Mouse (Mus musculus) ES-Bruce4 (cell line): Measurements from ENCODE around the gene Cacna1b. TPM values are rescaled to one million over a fixed set of nuclear protein-coding genes. Genes with fewer than 3 reads are reported as not detected.
A peak's percentile ranks its signal among the peaks of the same experiment; 100 is the strongest.

Experiments used
- H3K27ac ChIP-seq: 2 replicates; pipeline ENCODE4 v1.5.1; 2012; ENCODE audit warnings: low read length, inconsistent platforms; ENCODE audit not compliant: insufficient read depth
- H3K27me3 ChIP-seq: 2 replicates; pipeline ENCODE4 v1.6.1; 2012; ENCODE audit warnings: mild to moderate bottlenecking, low read length, inconsistent platforms; ENCODE audit not compliant: control insufficient read depth, poor library complexity, insufficient read depth, severe bottlenecking
- H3K36me3 ChIP-seq: 2 replicates; pipeline ENCODE4 v1.6.1; 2012; ENCODE audit warnings: inconsistent platforms, mild to moderate bottlenecking, low read length, moderate library complexity; ENCODE audit not compliant: control insufficient read depth, poor library complexity, insufficient read depth, severe bottlenecking
- H3K4me1 ChIP-seq: one replicate; pipeline ENCODE4 v1.8.1; 2011; ENCODE audit warnings: low read length; ENCODE audit not compliant: control insufficient read depth, insufficient read depth
- H3K4me3 ChIP-seq: 2 replicates; pipeline ENCODE4 v1.5.1; 2011; ENCODE audit warnings: low read depth, mild to moderate bottlenecking, low read length
- H3K9ac ChIP-seq: 2 replicates; pipeline ENCODE4 v1.6.1; 2012; ENCODE audit warnings: low read depth, mild to moderate bottlenecking, inconsistent platforms; ENCODE audit not compliant: poor library complexity, severe bottlenecking
- H3K9me3 ChIP-seq: replicated peaks from 2 replicates; pipeline ENCODE4 v1.6.1; 2012; ENCODE audit warnings: mild to moderate bottlenecking, low read length, inconsistent platforms; ENCODE audit not compliant: control insufficient read depth, poor library complexity, insufficient read depth, severe bottlenecking
- CTCF ChIP-seq: IDR thresholded peaks from one replicate; pipeline ENCODE4 v1.8.1; 2011; ENCODE audit warnings: low read depth, low read length
- EP300 ChIP-seq: IDR thresholded peaks from 2 replicates; pipeline ENCODE4 v1.6.1; 2011; ENCODE audit warnings: low read depth, low read length; ENCODE audit not compliant: insufficient read depth
- POLR2A ChIP-seq: IDR thresholded peaks from one replicate; pipeline ENCODE4 v1.8.1; 2011; ENCODE audit warnings: low read length; ENCODE audit not compliant: insufficient read depth
- polyA plus RNA-seq: library from polyadenylated mRNA; stranded (reverse); fragments of >200 nt; gene quantifications from 2 replicates; pipeline ENCODE4 v1.2.4, GENCODE M21; 2011; ENCODE audit warnings: low read depth; ENCODE audit not compliant: missing spikeins, insufficient read depth, insufficient read length

The Cacna1b gene
- polyA plus RNA-seq, 1 experiment, result 8.9 TPM

DNA sequence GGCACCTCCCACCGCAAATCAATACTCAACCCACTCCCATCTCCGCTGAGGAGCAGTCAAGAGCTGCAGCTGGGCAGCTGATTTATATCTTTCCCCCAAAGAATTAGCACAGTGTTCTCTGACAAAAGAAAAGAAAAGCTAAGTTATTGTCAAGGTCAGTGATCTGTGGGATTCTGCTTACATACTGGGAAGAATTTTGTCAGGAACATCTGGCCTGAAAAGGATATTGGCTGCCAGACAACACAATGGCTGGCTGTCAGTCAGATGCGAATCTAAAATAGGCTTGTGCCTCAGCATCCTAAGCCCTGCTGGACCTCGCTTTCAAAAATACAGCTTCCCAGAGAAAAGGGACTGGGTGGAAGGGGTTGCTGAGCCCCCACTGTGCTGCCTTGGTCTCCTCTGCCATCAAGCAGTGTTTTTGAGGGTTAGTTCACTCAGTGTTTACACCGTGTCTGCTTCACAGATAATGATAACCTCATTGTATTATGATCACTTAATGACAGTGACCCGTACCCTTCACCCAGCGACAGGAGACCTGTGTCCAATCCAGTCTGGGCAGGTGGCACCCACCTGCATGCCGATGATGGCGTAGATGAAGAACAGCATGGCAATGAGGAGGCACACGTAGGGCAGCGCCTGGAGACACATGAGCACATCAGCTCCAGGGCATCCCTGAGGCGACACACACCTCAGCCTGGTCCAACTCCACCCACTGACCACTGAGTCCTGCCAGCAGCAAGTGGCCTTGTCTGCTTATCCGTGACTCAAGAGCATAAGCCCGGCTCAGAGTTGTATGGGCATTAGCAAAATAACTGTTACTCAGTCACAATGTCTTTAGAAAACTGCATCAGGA lies 124.6 kb downstream of the Cacna1b start:
- Histone ChIP-seq H3K27ac (no peak overlapping the region), H3K27me3 (no peaks in the 10 kb centered on the region), H3K4me3 (no peak overlapping the region), H3K9ac (no peak overlapping the region), H3K9me3 (no peaks in the 10 kb centered on the region), H3K4me1 (no peaks in the 10 kb centered on the region), H3K36me3 (no peaks in the 10 kb centered on the region)
- TF ChIP-seq EP300, result no peak
- no peak for TF ChIP-seq POLR2A
- TF ChIP-seq CTCF, result no peak

DNA sequence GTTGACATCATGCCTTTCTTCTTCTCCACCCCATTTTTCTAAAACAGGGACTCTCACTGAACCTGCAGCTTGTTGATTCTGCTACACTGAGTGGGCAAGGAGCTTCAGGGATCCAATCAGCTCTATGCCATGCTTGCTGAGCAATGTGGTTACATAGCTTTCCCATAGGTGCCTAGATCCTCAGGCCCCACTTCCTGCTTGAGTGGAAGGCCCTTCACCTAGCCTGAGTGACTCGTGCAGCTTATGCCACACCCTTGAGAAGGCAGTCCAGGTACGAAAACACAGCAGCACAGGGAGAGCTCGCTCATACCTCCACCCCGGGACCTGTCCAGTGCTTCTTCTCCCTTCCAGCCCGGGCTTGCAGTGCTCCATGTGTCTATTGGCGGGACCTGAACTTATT lies 129.3 kb downstream of the Cacna1b start:
- Histone ChIP-seq H3K9me3 (no peaks in the 10 kb centered on the region), H3K4me1 (no peaks in the 10 kb centered on the region), H3K36me3 (no peaks in the 10 kb centered on the region), H3K27me3 (no peaks in the 10 kb centered on the region), H3K4me3 (no peak overlapping the region), H3K27ac (no peak overlapping the region), H3K9ac (no peak overlapping the region)
- TF ChIP-seq POLR2A (no peak), EP300 (no peak), CTCF (no peak)

DNA sequence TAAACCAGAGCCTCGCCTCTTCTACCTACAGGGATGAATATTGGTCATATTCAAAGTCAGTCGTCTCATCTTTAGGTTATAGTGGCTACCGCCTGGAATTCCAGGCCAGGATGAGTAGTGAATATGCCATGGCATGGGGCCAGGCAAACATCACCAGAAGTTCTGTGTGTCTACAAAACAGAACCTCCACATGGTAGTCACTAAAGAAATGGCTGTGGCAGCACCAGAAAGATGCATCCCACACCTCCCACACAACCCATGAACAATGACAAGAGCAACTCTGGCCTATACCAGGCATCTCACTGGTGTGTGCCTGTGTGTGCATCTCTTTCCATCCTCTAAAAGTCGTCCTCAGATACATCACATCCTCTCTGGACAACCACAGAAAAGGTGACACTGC lies 145.8 kb downstream of the Cacna1b start:
- H3K36me3 ChIP-seq, result no peaks in the 10 kb centered on the region
- H3K9ac ChIP-seq, result no peak overlapping the region
- no peaks in the 10 kb centered on the region for H3K9me3 ChIP-seq
- no peaks in the 10 kb centered on the region for H3K27me3 ChIP-seq
- TF ChIP-seq EP300 (no peak), CTCF (no peak), POLR2A (no peak)
- H3K4me1 ChIP-seq, result no peaks in the 10 kb centered on the region
- no peak overlapping the region for H3K4me3 ChIP-seq
- no peak overlapping the region for H3K27ac ChIP-seq

GRCm38 (mm10) chr2:24609789-24610188 lies 153.2 kb downstream of the Cacna1b start:
- Histone ChIP-seq H3K27me3 (no peaks in the 10 kb centered on the region), H3K9ac (no peak overlapping the region), H3K36me3 (no peaks in the 10 kb centered on the region), H3K4me3 (no peak overlapping the region), H3K9me3 (no peaks in the 10 kb centered on the region), H3K4me1 (peaks cover 5% of the 10 kb centered on the region), H3K27ac (no peak overlapping the region)
- TF ChIP-seq POLR2A (no peak), EP300 (no peak)

DNA sequence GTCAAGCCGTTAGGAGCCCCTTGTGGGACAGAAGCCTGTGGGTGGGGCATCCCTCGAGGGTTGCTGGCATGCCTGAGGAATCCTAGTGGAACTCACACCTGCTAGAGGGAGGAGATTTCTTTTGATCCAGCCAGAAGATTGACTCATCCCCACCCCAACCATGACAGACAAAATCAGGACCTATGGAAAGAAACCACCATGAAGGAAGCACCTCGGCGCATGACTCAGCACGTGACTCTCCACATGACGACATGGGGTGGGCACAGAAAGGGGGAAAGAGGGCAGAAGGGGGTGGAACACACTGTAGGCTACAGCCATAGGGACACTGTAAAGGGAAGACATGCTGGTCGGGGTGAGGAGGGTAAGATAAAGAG lies 154.2 kb downstream of the Cacna1b start:
- H3K36me3 ChIP-seq, result no peaks in the 10 kb centered on the region
- no peaks in the 10 kb centered on the region for H3K9me3 ChIP-seq
- H3K4me1 ChIP-seq, result peaks cover 5% of the 10 kb centered on the region
- no peak overlapping the region for H3K9ac ChIP-seq
- H3K27me3 ChIP-seq, result no peaks in the 10 kb centered on the region
- TF ChIP-seq EP300, result no peak
- TF ChIP-seq POLR2A, result no peak
- no peak for TF ChIP-seq CTCF
- H3K4me3 ChIP-seq, result no peak overlapping the region
- no peak overlapping the region for H3K27ac ChIP-seq

- TF ChIP-seq EP300 (no peak), CTCF (no peak), POLR2A (no peak)
- H3K9ac ChIP-seq, result no peak overlapping the region
- H3K36me3 ChIP-seq, result no peaks in the 10 kb centered on the region
- no peak overlapping the region for H3K27ac ChIP-seq
- no peaks in the 10 kb centered on the region for H3K27me3 ChIP-seq
- peaks cover 5% of the 10 kb centered on the region for H3K4me1 ChIP-seq
- peak overlapping the region; percentile 47 for H3K4me3 ChIP-seq
- no peaks in the 10 kb centered on the region for H3K9me3 ChIP-seq
Measured at GRCm38 (mm10) chr2:24607905-24608764, 154.8 kb downstream of the Cacna1b start.
